Mouse (Mus musculus): Measurements from ENCODE around the gene Gen1.

DNA sequence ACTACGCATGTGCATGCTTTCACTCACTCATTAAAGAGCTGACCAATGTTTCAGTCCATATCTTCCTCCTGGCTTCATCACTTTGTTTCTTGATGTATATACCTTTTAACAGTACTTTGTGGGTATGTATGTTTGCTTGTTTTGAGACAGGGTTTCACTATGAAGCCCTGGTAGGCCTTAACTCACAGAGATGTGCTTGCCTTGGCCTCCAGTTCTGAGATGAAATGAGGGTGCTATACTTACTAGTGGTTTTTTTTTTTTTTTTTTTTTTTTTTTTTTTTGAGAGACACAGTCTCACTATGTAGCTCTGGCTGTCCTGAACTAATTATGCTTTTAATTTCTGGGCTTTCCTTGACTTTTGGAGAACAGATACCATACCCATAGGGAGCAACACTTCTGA lies 18.1 kb downstream of the Gen1 start:
- TF ChIP-seq EP300 (IDR thresholded peaks at IDR 0.05; ENCODE audit: insufficient read depth, low read depth, low read length) (no peak), POLR2A (IDR thresholded peaks at IDR 0.05; ENCODE audit: insufficient read depth, low read length) (no peak)

Measured in ES-Bruce4 (cell line).